Mouse (Mus musculus) neural tube, embryonic 13.5 days (tissue): ENCODE results near the gene Tet2. TPM values are rescaled to one million over a fixed set of nuclear protein-coding genes. Genes with fewer than 3 reads are reported as not detected.
"Not testable (repeated sequence)": the region's sequence is repeated elsewhere in the genome, so short reads cannot be mapped to it uniquely, and the experiment has no call there.

Experiments
- ATAC-seq: fragments of 200-750 bp; cut with Nextera tagmentation; 2 replicates; pipeline ENCODE4 v1.8.0; 2017; ENCODE audit warnings: low read depth, mild to moderate bottlenecking, moderate TSS enrichment, moderate library complexity
- H3K27ac ChIP-seq: fragments of 300-500 bp; sonication (generic); replicated peaks from 2 replicates; pipeline ENCODE4 v1.5.1; 2015; ENCODE audit warnings: moderate library complexity, mild to moderate bottlenecking, inconsistent platforms
- H3K27me3 ChIP-seq: fragments of 300-500 bp; sonication (generic); 2 replicates; pipeline ENCODE4 v1.6.1; 2015; ENCODE audit warnings: mild to moderate bottlenecking, inconsistent platforms
- H3K36me3 ChIP-seq: fragments of 300-500 bp; sonication (generic); 2 replicates; pipeline ENCODE4 v1.6.1; 2015; ENCODE audit warnings: mild to moderate bottlenecking, inconsistent platforms
- H3K4me1 ChIP-seq: fragments of 300-500 bp; sonication (generic); replicated peaks from 2 replicates; pipeline ENCODE4 v1.6.1; 2015; ENCODE audit warnings: inconsistent platforms
- H3K4me2 ChIP-seq: fragments of 300-500 bp; sonication (generic); 2 replicates; pipeline ENCODE4 v1.6.1; 2015; ENCODE audit warnings: inconsistent platforms, mild to moderate bottlenecking, moderate library complexity
- H3K4me3 ChIP-seq: fragments of 300-500 bp; sonication (generic); 2 replicates; pipeline ENCODE4 v1.5.1; 2015; ENCODE audit warnings: mild to moderate bottlenecking, inconsistent platforms
- H3K9ac ChIP-seq: fragments of 300-500 bp; sonication (generic); 2 replicates; pipeline ENCODE4 v1.6.1; 2015; ENCODE audit warnings: moderate library complexity, mild to moderate bottlenecking, inconsistent platforms
- H3K9me3 ChIP-seq: fragments of 300-500 bp; sonication (generic); 2 replicates; pipeline ENCODE4 v1.6.1; 2016; ENCODE audit warnings: inconsistent platforms
- WGBS: fragments of 180-500 bp; shearing (Covaris S2); methylation state at CpG from one replicate; pipeline ENCODE4 v1.1.7; 2015; 5-methylcytosine and 5-hydroxymethylcytosine counted together
- polyA plus RNA-seq: library from polyadenylated mRNA; unstranded; fragments of >200 nt; fragmentation: Nextera tagmentation; extraction: Ambion mirVana; gene quantifications from 2 replicates; pipeline ENCODE4 v1.2.1, GENCODE M21; 2015

Tet2 gene
- polyA plus RNA-seq: 18.2 and 19.8 TPM in 2 replicates

DNA sequence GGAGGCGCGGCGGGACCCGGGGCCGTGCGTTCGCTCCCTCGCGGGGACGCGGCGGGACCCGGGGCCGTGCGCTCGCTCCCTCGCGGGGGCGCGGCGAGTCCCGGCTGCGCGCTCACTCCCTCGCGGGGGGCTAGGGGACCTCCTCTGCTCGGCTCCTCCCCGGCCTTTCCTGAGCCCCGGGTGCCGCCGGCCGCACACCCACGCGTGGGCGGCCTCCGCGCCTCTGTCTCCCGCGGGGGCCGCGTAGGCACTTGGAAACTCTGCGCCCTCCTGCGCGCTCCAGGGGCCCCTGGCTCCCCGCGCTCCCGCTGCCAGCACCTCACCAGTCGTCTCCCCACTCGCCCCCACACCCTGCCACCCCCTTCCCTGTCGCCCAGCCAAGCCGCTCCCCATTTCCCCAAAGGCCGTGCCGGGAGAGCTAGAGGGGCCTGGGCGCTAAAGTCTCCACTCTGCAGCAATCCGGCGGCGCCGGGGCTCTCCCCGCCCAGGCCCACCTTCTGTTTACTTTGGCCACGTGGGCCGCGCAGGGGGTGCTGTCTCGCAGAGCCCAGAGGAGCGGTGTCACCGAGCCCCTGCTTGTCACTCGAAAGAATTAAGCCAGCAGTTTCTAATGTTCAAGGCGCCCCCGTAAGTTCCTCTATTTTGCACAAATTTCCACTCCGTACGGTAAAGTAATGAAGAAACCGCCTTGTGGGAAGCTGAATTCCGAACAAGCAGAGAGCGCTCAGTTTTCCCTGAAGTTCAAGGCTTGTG, at the start of gene Tet2:
Gene Tet2 (minus strand): TSS at position 589 of the 753 bp plus-strand sequence.
- under 1% methylated on average over 56 of the region's 73 CpGs for WGBS
- Histone ChIP-seq H3K36me3 (no peaks in the 10 kb centered on the region), H3K4me1 (peaks cover 34% of the 10 kb centered on the region), H3K27me3 (no peaks in the 10 kb centered on the region), H3K9ac (peak within 1 kb of the TSS; percentile 84), H3K9me3 (no peaks in the 10 kb centered on the region), H3K4me3 (peak within 1 kb of the TSS; percentile 82), H3K27ac (peak within 1 kb of the TSS; percentile 96), H3K4me2 (peak within 1 kb of the TSS; percentile 67)
- ATAC-seq: peak; percentile 75

DNA sequence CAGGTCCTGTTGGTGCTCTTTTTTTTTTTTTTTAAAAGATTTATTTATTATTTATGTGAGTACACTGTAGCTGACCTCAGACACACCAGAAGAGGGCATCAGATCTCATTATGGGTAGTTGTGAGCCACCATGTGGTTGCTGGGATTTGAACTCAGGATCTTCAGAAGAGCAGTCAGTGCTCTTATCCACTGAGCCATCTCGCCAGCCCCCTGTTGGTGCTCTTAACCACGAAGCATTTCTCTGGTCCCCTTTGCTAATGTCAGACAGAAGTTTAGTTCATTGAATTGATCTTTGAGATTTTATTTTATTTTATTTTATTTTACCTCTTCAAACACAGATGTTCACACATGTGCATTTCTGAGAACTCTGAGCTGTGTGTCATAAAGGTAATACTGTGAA, 48.1 kb upstream of the Tet2 start:
- not testable (repeated sequence) for H3K9ac ChIP-seq, H3K4me1 ChIP-seq, ATAC-seq, H3K4me3 ChIP-seq, H3K9me3 ChIP-seq, H3K27me3 ChIP-seq, H3K27ac ChIP-seq, H3K36me3 ChIP-seq, H3K4me2 ChIP-seq
- WGBS: 87% methylated on average over 2 of the region's 2 CpGs

DNA sequence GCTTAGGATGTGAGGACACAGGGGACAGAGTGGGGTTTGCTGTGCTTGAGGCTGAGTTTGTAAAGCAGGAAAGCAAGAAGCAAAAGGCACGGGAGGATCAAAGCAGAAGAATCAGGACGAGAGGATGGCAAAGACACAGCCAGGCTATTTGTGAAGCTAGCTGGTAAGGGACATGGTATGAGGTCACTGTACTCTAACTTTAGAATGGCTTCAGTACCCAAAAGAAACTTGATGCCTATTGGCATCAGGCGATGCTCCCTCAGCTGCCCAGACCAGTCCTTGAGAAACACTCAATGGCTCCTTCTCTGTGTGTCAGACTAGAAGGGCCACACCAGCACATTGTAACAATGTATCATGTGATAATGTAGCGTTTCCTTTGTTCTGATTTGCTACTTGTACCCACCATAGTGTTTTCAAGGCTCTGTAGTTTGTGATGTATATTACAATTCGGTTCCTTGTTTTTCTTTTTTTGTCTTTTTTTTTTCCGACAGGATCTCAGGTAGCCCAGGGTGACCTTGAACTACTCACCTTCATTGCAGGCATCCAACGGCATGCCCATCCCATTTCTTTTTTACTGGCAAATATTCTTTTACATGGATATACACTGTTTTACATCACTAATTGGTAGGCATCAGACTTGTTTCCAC, 45.7 kb upstream of the Tet2 start:
- H3K4me3 ChIP-seq: no peak overlapping the region
- no peak overlapping the region for H3K4me2 ChIP-seq
- WGBS: 90% methylated on average over 7 of the region's 7 CpGs
- H3K9ac ChIP-seq: no peak overlapping the region
- H3K36me3 ChIP-seq: no peaks in the 10 kb centered on the region
- no peak for ATAC-seq
- no peak overlapping the region for H3K27ac ChIP-seq
- no peaks in the 10 kb centered on the region for H3K9me3 ChIP-seq
- H3K27me3 ChIP-seq: no peaks in the 10 kb centered on the region
- H3K4me1 ChIP-seq: no peaks in the 10 kb centered on the region

DNA sequence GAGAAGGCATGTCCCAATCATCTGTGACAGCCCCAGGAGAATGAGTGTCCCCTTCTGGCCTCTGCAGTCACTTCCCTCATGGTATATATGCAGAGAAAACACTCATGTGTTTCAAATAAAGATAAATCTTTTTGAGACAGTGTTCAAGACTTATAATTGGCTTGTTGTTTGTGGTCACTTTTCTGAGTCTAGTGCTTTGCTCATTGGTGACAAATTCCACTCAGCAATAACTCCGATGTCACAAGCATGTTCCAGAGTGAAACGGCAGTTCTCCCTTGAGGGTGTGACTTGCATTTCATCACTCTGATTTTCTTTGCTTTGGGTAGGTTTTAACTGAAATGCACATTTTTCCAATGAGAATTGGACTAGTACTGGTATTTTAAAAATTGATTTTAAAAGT, 40.1 kb upstream of the Tet2 start:
- WGBS: 78% methylated on average over 2 of the region's 2 CpGs
- Histone ChIP-seq H3K27ac (no peak overlapping the region), H3K27me3 (no peaks in the 10 kb centered on the region), H3K4me1 (no peaks in the 10 kb centered on the region), H3K4me3 (no peak overlapping the region), H3K4me2 (no peak overlapping the region), H3K9ac (no peak overlapping the region), H3K36me3 (no peaks in the 10 kb centered on the region), H3K9me3 (no peaks in the 10 kb centered on the region)
- no peak for ATAC-seq

DNA sequence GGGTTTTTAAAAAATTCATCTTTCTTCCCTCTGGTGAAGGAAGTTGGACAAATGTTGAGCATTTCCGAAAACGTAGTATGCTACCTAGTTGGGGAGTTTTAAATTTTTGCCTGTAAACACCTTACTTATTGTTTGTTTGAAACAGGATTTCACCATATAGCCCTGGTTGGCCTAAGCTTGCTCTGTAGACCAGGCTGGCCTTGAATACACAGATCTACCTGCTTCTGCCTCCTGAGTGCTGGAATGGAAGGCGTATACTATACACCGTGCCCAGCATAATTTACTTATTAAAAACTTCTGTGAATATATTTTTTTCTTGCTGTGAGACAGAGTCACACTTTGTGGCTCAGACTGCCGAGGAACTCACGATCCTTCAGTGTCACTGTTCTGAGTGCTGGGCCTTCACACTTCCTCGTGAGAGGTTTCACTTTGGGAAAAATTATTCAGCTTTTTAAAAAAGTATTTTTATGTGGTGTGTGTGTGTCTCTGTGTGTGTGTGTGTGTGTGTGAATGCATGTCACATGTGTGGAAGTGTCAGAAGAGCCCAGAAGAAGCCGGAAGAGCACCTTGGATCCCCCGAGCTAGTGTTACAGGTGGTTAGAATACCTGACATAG, 38.6 kb upstream of the Tet2 start:
- H3K9ac ChIP-seq: no peak overlapping the region
- ATAC-seq: no peak
- no peaks in the 10 kb centered on the region for H3K27me3 ChIP-seq
- H3K4me3 ChIP-seq: no peak overlapping the region
- H3K4me2 ChIP-seq: no peak overlapping the region
- H3K4me1 ChIP-seq: no peaks in the 10 kb centered on the region
- WGBS: 93% methylated on average over 9 of the region's 9 CpGs
- H3K36me3 ChIP-seq: no peaks in the 10 kb centered on the region
- no peaks in the 10 kb centered on the region for H3K9me3 ChIP-seq
- no peak overlapping the region for H3K27ac ChIP-seq

DNA sequence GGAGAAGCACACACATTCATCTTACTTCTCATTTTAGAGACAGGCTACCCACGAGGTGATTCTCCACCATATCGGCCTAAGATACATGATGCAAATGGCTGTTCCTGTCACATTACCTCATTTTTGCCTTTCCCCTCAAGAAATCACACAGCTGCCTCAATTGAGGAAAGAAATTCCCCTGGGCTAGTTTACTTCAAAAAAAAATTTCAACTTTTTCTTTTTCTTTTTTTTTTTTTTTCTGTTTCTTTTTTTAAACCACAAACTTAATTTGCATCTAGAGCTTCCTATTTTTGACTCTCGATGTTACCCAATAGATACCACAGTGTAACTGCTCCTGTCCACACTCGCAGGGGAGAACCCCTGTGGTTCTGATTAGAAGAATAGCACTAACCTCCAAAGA, 38.0 kb upstream of the Tet2 start:
- 84% methylated on average over 4 of the region's 4 CpGs for WGBS
- ATAC-seq: no peak
- H3K9me3 ChIP-seq: no peaks in the 10 kb centered on the region

DNA sequence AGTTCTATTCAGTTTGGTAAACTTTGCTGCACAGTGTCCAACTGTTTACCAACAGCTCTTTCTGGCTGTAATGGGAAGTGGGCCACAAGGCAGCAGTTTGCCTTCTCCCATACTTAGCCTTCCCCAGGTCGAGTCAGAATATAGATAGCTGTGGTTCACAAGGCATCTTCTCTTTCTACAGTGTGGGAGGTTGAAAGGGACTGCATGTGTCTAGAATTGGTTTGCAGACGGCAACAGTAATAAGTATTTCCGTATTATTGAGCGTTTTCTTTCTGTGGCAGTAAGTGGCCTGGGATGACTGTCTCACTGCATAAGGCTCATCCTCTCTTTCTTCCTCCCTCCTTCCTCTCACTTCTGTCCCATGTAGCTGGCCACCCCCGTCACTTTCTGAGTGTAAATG, 37.2 kb upstream of the Tet2 start:
- Histone ChIP-seq H3K36me3 (no peaks in the 10 kb centered on the region), H3K4me1 (no peaks in the 10 kb centered on the region), H3K27me3 (no peaks in the 10 kb centered on the region), H3K27ac (no peak overlapping the region), H3K9me3 (no peaks in the 10 kb centered on the region), H3K4me2 (no peak overlapping the region), H3K4me3 (no peak overlapping the region), H3K9ac (no peak overlapping the region)
- no peak for ATAC-seq
- WGBS: 86% methylated on average over 5 of the region's 5 CpGs

More for the DNA sequence above, 38.0 kb upstream of the Tet2 start:
- H3K4me2 ChIP-seq: no peak overlapping the region
- no peaks in the 10 kb centered on the region for H3K36me3 ChIP-seq
- no peak overlapping the region for H3K9ac ChIP-seq
- H3K4me1 ChIP-seq: no peaks in the 10 kb centered on the region
- no peaks in the 10 kb centered on the region for H3K27me3 ChIP-seq
- no peak overlapping the region for H3K4me3 ChIP-seq
- H3K27ac ChIP-seq: no peak overlapping the region

DNA sequence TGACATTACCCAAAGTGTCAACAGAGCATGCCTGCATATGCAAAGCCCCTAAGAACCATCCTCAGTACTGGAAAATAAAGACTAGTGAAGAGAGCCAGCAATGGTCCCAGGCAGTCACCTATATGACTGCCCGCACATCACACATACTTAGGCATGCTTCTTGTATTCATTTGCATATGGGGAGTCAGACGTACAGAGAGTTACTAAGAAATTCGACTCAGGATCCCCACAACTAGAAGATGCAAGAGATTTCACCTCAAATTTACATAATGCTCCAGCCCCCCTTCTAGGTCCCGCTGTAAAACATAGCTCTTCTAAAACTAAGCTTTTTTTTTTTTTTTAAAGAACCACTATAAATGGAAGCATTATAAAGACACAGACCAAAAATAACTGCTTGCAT, 36.6 kb upstream of the Tet2 start:
- Histone ChIP-seq H3K9ac (no peak overlapping the region), H3K27me3 (no peaks in the 10 kb centered on the region), H3K36me3 (no peaks in the 10 kb centered on the region), H3K9me3 (no peaks in the 10 kb centered on the region), H3K4me3 (no peak overlapping the region), H3K27ac (no peak overlapping the region), H3K4me1 (no peaks in the 10 kb centered on the region), H3K4me2 (no peak overlapping the region)
- ATAC-seq: no peak
- WGBS: 84% methylated on average over 4 of the region's 4 CpGs

DNA sequence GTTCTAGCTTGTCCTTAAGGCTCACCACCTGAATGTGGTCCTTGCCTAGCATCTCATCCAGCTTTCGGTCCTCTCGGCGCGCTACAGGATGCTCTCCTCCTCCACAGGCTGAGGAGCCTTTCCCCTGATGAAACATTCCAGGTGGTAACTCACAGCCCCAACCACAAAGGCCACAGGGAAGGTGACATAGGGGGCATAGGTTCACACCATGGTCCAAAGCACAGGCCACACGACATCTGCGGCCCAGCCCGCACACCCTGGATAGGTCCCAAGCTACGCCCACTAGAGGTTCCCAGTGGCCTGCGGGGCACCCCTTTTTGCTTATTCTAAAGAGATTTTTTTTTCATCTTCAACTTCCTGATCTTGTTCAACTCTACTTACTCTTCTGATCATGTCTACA, 34.7 kb upstream of the Tet2 start:
- ATAC-seq: no peak
- no peak overlapping the region for H3K4me3 ChIP-seq
- no peaks in the 10 kb centered on the region for H3K27me3 ChIP-seq
- no peak overlapping the region for H3K9ac ChIP-seq
- H3K27ac ChIP-seq: no peak overlapping the region
- WGBS: 93% methylated on average over 9 of the region's 9 CpGs
- no peaks in the 10 kb centered on the region for H3K36me3 ChIP-seq
- no peak overlapping the region for H3K4me2 ChIP-seq
- H3K9me3 ChIP-seq: no peaks in the 10 kb centered on the region
- no peaks in the 10 kb centered on the region for H3K4me1 ChIP-seq

DNA sequence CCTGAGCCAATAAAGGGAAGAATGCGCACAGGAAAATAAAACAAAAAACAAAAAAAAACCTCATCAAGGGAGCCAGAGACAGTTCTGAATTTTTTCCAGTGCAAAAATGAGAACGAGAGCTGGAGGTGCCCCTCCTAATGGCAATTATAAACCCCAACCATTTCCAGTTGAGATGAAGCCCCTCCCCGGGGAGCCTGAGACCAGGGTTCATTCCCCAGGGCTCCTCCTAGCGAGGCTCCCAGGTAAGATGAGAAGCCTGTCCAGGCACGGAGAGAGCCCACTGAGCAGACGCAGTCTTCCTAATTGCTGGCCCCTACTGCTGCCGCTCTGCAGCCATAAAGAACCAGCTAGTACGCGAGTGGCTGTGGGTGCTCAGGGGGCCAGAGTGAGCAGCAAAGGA, 34.2 kb upstream of the Tet2 start:
- no peaks in the 10 kb centered on the region for H3K36me3 ChIP-seq
- 42% methylated on average over 9 of the region's 9 CpGs for whole genome bisulfite sequencing
- H3K27me3 ChIP-seq: no peaks in the 10 kb centered on the region
- no peak overlapping the region for H3K9ac ChIP-seq
- H3K27ac ChIP-seq: no peak overlapping the region
- no peak overlapping the region for H3K4me3 ChIP-seq
- no peak overlapping the region for H3K4me2 ChIP-seq
- ATAC-seq: no peak
- no peaks in the 10 kb centered on the region for H3K9me3 ChIP-seq
- H3K4me1 ChIP-seq: no peaks in the 10 kb centered on the region

DNA sequence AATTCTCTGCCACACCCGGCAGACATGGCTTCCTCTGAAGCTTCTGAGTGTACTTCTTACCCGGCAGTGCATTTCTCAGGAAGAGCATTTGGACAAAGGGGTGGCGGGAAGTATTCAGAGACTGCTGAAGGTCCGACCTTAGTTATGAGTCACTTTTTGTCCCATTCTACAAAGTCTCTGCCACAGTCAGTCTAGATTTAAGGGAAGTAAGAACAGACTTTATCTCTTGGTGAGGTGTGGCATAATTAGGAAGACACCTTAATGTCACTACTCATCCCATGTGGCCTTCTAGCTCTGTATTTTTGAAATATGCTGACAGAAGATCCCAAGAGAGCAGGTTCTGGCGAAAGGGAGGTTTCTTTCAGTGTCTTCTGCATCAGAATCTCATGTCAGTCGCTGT, 30.0 kb upstream of the Tet2 start:
- WGBS: 77% methylated on average over 6 of the region's 6 CpGs
- no peak for ATAC-seq

DNA sequence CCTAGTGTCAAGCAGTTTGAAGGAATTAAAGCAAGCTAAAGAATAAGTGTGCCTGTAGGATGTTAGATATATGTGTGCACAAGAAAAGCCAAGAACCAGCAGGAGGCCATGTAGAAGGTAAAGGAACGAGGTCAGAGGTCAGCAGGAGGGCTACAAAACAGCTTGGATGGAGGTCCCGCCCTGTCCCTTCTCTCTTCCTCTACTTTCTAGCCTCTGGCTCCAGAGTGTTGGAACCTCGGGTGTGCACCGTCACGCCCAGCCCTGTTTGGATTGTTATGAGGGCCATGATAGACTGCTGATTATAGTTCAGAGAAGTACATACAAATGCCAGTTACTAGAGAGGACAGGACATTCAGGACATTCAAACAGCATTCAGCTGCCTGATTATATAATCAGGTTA, 27.0 kb upstream of the Tet2 start:
- Histone ChIP-seq H3K4me1 (no peaks in the 10 kb centered on the region), H3K4me3 (no peak overlapping the region), H3K27me3 (no peaks in the 10 kb centered on the region), H3K36me3 (no peaks in the 10 kb centered on the region), H3K4me2 (no peak overlapping the region), H3K9me3 (no peaks in the 10 kb centered on the region), H3K9ac (no peak overlapping the region), H3K27ac (no peak overlapping the region)
- no peak for ATAC-seq
- 81% methylated on average over 5 of the region's 5 CpGs for WGBS

More for the DNA sequence above, 30.0 kb upstream of the Tet2 start:
- Histone ChIP-seq H3K27ac (no peak overlapping the region), H3K36me3 (no peaks in the 10 kb centered on the region), H3K4me1 (no peaks in the 10 kb centered on the region), H3K9me3 (no peaks in the 10 kb centered on the region), H3K27me3 (no peaks in the 10 kb centered on the region), H3K9ac (no peak overlapping the region), H3K4me2 (no peak overlapping the region), H3K4me3 (no peak overlapping the region)
